Mouse (Mus musculus) bone marrow macrophage, adult 2 months (primary cell): ENCODE measurements around the gene Rapgef5.

Experiments used
- CTCF ChIP-seq: IDR thresholded peaks from 2 replicates; pipeline ENCODE4 v1.5.1; 2012; ENCODE audit warnings: low read depth, mild to moderate bottlenecking, low read length, moderate library complexity
- POLR2A ChIP-seq: IDR thresholded peaks from 2 replicates; pipeline ENCODE4 v1.6.1; 2012; ENCODE audit warnings: mild to moderate bottlenecking, low read depth, low read length, borderline replicate concordance

GRCm38 (mm10) chr12:117513150-117513932 is 2.9 kb upstream of the Rapgef5 start:
- no peak for TF ChIP-seq CTCF
- no peak for TF ChIP-seq POLR2A
